Mouse (Mus musculus): ENCODE measurements around the gene Lrp5. TPM values are rescaled to one million over a fixed set of nuclear protein-coding genes. Genes with fewer than 3 reads are reported as not detected.
A peak's percentile ranks its signal among the peaks of the same experiment; 100 is the strongest.

The Lrp5 gene
- polyA plus RNA-seq, 1 experiment from 2014 or later, result 5.2 TPM

DNA sequence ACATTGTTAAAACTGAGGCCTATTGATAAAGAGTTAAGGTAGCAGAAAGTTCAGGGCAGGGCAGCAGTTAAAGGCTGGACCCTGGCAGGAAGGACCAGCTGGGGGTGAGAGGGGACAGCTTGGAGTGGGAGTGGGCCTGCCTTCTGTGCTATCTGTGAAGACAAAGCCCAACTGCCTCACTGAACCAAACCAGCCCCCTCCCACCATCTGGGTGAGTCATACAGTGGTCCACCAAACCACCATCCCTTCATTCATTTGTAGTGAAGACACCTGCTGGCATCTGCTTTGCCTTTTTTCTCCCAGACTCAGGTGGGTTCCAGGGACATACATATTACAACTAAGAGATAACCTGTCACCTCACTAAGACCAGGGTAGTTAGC lies 108.5 kb downstream of the Lrp5 start:
- Histone ChIP-seq H3K4me1 (peaks cover 39% of the 10 kb centered on the region), H3K9me3 (no peaks in the 10 kb centered on the region), H3K27ac (peak overlapping the region; percentile 99), H3K4me3 (no peak overlapping the region), H3K27me3 (ENCODE audit: insufficient read depth, poor library complexity, severe bottlenecking) (no peaks in the 10 kb centered on the region), H3K36me3 (0 out of 2 replicates have a peak, but pooled peaks cover 2% of the 10 kb centered on the region)
- no peak for DNase-seq (ENCODE audit: low spot score)

DNA sequence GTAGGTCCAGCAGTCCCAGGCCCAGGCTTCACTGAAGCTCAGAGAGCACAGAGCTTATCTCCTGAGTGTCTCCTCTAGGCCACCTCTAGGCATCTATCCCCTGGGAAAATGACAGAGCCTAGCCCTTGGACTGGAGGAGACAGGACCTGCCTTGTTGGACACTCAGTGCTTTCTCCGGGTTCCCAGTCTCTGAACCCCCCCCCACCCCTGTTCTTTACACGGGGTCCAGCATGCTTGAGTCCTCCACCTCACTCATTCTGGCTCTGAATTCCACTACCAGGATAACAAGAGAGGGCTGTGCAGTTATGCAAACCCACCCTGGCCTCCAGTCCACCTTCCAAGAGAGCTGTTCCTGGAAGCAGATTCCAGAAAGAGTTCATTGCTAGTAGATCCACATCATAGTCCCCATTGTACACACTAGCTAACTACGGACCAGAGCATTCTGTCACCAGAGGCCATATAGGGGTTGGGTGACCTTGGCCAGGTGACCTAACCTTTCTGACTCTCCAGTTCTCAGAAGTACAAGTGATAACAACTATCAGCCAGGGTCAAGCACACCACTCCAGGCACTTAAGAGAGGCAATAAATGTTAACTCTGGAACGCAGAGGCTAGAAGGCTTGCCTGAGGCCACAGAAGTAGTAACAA lies 109.0 kb downstream of the Lrp5 start:
- no peak for DNase-seq (ENCODE audit: low spot score)
- H3K36me3 ChIP-seq, result no peaks in the 10 kb centered on the region
- H3K27me3 ChIP-seq (ENCODE audit: insufficient read depth, poor library complexity, severe bottlenecking), result no peaks in the 10 kb centered on the region
- H3K4me3 ChIP-seq, result no peak overlapping the region
- H3K27ac ChIP-seq, result peak overlapping the region; percentile 99
- H3K4me1 ChIP-seq, result peaks cover 39% of the 10 kb centered on the region
- H3K9me3 ChIP-seq, result no peaks in the 10 kb centered on the region
- 48% methylated on average over 4 of the region's 4 CpGs for WGBS

DNA sequence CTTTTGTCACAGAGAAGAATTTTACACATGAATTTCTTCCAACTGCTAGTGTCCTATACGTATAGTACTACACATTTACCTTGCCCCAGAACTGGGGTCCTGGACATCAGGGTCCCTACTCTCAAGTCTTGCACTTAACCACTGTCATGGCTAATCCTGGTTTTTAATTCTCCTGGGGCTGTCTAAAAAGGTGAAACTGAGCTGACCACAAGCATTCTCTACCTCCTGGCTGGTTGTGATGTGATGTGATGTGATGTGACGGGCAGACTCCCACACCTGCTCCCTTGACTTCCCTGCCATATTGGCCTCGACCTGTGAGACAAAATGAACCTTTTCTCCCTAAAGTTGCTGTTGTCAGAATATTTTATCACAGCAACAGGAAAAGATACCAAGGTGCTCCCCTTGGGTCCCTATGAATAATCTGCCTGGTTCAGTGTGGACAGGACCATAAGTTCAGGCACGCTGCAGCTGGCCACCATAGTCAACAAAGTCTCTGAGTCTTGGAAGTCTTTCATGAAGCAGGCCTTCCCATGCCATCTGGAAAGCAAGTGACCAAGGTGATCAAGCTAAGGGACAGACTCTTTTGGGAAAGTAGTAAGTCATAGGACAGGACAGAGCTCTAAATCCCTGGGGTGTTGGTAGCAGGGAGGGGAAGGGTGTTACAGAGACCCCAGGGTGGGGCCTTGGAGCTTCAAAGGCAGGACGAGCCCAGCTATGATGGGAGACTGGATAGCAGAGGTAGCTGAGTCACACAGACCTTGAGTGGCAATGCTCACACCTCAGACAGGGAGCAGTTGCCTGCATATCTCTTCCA lies 109.7 kb downstream of the Lrp5 start:
- WGBS, result 64% methylated on average over 5 of the region's 5 CpGs

DNA sequence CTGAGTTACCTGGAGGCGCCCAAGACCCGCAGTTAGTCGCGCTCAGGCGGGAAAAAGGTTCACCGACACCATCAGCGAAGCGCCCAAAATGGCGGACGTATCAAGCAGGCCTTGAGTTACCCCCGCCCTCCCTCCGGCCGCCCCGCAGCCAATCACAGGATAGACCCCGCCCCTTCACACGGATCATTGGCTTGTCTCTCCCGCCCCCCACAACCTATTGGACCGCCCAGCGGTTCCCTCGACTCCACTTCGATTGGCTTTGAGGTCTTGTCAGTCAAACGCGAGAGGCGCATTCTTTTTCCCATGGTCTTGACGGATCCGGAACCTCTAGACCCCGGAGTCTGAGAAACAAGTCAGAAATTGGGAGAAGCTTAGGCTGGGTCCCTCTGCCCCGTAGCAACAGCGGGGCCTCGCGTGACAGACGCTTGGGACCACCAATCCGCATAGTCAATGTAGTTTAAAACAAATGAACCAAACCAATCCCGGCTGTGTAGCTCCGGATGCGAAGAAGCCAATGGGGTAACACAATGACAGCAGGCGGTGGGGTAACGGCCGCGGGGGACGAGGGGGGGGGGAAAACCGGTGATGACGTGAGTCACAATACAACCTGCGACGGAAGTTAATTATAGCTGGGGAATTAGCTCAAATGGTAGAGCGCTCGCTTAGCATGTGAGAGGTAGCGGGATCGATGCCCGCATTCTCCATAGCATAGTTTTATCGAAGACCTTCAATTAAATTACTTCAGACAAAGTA lies 110.6 kb downstream of the Lrp5 start, which contains the start of gene Ppp6r3:
Gene Ppp6r3 (minus strand): TSS at position 118 of the 753 bp plus-strand sequence.
- under 1% methylated on average over 51 of the region's 51 CpGs for WGBS
- H3K4me3 ChIP-seq, result peak within 1 kb of the TSS; percentile 93
- H3K36me3 ChIP-seq, result no peaks in the 10 kb centered on the region
- peak within 1 kb of the TSS; percentile 99 for H3K27ac ChIP-seq
- H3K4me1 ChIP-seq, result peaks cover 39% of the 10 kb centered on the region
- no peaks in the 10 kb centered on the region for H3K27me3 ChIP-seq (ENCODE audit: insufficient read depth, poor library complexity, severe bottlenecking)
- DNase-seq (ENCODE audit: low spot score), result peak; percentile 99
- no peaks in the 10 kb centered on the region for H3K9me3 ChIP-seq

More for the DNA sequence above, 109.7 kb downstream of the Lrp5 start:
- Histone ChIP-seq H3K4me1 (peaks cover 39% of the 10 kb centered on the region), H3K9me3 (no peaks in the 10 kb centered on the region), H3K4me3 (peak overlapping the region; percentile 93), H3K36me3 (no peaks in the 10 kb centered on the region), H3K27me3 (ENCODE audit: insufficient read depth, poor library complexity, severe bottlenecking) (no peaks in the 10 kb centered on the region), H3K27ac (peak overlapping the region; percentile 99)
- DNase-seq (ENCODE audit: low spot score), result no peak

DNA sequence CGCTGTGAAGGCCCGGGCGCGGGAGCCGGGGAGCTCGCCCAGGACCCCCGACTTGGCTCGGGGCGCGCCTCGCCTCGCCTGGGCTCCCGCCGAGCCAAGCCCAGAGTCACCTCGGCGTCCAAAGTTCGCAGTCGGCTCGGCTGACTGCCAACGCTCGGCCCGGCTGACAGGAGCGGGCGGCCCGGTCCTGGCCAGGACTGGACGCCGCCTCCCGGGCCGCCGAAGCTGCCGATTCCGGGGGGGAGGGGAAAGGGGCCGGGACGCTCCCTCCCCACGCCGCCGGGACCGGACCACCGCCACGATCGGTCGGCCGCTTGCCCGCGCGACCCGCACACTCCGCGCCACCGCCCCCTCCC lies 111.1 kb downstream of the Lrp5 start:
- Histone ChIP-seq H3K27ac (peak overlapping the region; percentile 99), H3K36me3 (no peaks in the 10 kb centered on the region), H3K27me3 (ENCODE audit: insufficient read depth, poor library complexity, severe bottlenecking) (no peaks in the 10 kb centered on the region), H3K4me1 (peaks cover 39% of the 10 kb centered on the region), H3K9me3 (no peaks in the 10 kb centered on the region), H3K4me3 (peak overlapping the region; percentile 93)
- no peak for DNase-seq (ENCODE audit: low spot score)
- under 1% methylated on average over 40 of the region's 50 CpGs for WGBS

DNA sequence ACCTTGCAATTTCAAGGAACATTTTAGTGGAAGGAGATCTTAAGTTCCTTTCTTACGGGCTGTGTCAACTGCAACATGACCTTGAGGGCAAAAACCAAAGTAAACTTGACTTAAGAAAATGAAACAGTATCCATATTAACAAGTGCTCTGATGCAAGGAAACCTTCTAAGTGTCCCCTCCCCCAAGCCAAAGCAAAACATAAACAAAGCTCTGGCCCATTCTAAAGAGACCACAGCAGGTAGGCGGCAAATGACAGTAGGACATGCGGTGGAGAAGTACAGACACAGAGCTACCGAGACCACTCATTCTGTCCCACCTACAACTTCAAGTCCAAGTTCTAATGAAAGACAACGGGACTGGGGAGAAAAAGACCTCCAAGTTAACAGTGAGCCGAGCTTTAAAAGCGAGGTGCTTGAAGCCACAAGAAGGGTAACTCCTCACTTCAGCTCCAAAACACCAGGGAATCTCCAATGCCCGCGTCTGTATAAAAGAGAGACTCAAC lies 111.7 kb downstream of the Lrp5 start:
- no peaks in the 10 kb centered on the region for H3K9me3 ChIP-seq
- H3K36me3 ChIP-seq, result no peaks in the 10 kb centered on the region
- no peaks in the 10 kb centered on the region for H3K27me3 ChIP-seq (ENCODE audit: insufficient read depth, poor library complexity, severe bottlenecking)
- DNase-seq (ENCODE audit: low spot score), result no peak
- peak overlapping the region; percentile 99 for H3K27ac ChIP-seq
- 4% methylated on average over 9 of the region's 9 CpGs for WGBS
- peaks cover 39% of the 10 kb centered on the region for H3K4me1 ChIP-seq
- peak overlapping the region; percentile 93 for H3K4me3 ChIP-seq

DNA sequence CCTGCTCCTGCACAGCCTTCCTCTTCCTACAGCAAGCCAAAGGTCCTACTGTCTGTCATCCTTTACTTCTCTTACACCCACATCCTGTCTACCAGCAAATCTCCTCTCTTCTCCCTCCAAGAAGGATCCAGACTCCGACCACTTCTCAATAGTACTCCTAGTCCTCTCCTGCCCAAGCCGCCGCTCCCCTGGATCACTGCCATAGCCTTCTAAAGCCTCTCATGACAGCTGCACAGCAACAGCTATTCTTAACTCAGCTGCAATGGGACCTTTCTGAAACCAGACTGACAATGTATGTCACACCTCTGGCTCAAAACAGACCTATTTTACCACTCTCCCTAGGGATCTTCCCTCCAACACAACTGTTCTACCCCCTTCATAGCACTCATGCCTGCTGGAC lies 122.1 kb downstream of the Lrp5 start:
- no peaks in the 10 kb centered on the region for H3K9me3 ChIP-seq
- 67% methylated on average over 3 of the region's 3 CpGs for WGBS
- no peak overlapping the region for H3K27ac ChIP-seq
- H3K36me3 ChIP-seq, result peaks cover 12% of the 10 kb centered on the region
- H3K27me3 ChIP-seq (ENCODE audit: insufficient read depth, poor library complexity, severe bottlenecking), result no peaks in the 10 kb centered on the region
- H3K4me1 ChIP-seq, result peaks cover 23% of the 10 kb centered on the region; the same call in 1 of the 2 replicates
- H3K4me3 ChIP-seq, result no peak overlapping the region
- DNase-seq (ENCODE audit: low spot score), result no peak

DNA sequence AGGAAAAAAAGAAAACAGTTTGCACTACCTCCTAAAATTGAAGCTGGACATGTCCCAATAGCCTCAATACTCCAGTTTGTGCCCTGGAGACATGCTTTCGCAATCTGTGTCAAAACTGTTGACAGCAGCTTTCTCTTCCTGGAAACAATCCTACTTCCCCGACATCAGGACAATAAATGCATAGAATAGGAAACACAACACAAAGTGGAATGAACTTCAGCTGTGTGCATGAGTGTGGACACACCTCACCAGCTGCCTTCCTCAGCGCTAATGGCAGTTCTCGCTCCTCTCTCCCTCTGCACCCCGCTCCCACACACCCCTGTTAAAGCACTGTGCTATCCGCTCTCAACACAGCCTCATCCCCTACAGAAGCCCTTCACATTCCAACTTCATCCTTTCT lies 123.6 kb downstream of the Lrp5 start:
- 90% methylated on average over 6 of the region's 6 CpGs for WGBS
- Histone ChIP-seq H3K27me3 (ENCODE audit: insufficient read depth, poor library complexity, severe bottlenecking) (no peaks in the 10 kb centered on the region), H3K4me1 (peaks cover 13% of the 10 kb centered on the region; the same call in 1 of the 2 replicates), H3K4me3 (no peak overlapping the region), H3K9me3 (no peaks in the 10 kb centered on the region), H3K27ac (no peak overlapping the region), H3K36me3 (peaks cover 17% of the 10 kb centered on the region)
- DNase-seq (ENCODE audit: low spot score), result no peak

DNA sequence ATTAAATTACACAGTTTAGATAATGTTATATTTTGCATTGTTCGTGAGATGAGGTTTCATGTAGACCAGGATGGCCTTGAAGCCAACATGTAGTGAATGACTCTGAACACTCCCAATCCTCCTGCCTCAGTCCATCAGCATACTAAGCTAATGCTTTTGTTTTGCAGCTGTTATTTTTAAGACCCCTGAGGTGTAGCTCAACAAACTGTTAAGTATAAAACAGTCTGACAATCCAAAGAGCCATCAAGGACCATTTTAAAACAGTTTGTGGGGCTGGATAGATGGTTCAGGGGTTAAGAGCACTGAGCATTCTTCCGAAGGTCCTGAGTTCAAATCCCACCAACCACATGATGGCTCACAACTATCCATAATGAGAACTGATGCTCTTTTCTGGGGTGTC lies 124.1 kb downstream of the Lrp5 start:
- no peak for DNase-seq (ENCODE audit: low spot score)
- H3K4me1 ChIP-seq, result peaks cover 17% of the 10 kb centered on the region; the same call in 1 of the 2 replicates
- 91% methylated on average over 2 of the region's 2 CpGs for WGBS

DNA sequence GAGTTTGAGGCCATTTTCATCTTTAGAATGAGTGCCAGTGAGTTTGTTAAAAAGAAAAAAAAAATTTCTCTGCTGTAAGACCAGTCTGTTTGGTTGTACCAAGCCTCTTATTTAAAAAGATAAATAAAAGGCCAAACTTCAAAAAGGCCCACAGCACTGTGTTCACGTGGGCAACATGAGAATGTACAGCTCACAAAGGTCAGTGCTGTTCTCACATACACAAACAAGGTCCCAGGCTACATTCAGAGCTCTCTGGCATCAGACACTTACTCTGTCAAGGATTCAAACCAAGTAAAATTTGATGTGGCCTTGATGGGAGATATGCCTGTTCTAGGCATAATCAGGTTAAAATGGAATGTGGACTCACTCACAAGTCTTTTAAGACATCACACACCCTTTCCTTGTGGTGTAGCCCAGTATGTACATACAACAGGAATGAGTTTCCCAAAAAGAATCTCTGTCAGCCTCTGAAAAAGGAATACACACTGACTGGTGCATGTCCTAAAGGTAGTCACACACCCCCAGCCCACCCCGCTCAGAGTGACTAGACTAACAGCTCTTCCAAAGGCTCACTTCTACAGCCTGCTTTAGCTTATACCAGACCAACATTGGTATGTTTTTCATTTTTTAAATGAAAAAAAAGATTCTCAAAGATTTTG lies 130.1 kb downstream of the Lrp5 start:
- 94% methylated on average over 2 of the region's 2 CpGs for WGBS
- Histone ChIP-seq H3K9me3 (no peaks in the 10 kb centered on the region), H3K36me3 (peaks cover 12% of the 10 kb centered on the region), H3K4me1 (peaks cover 11% of the 10 kb centered on the region; the same call in 1 of the 2 replicates), H3K4me3 (no peak overlapping the region), H3K27me3 (ENCODE audit: insufficient read depth, poor library complexity, severe bottlenecking) (no peaks in the 10 kb centered on the region), H3K27ac (no peak overlapping the region)
- DNase-seq (ENCODE audit: low spot score), result no peak

More for the DNA sequence above, 124.1 kb downstream of the Lrp5 start:
- peaks cover 17% of the 10 kb centered on the region for H3K36me3 ChIP-seq
- H3K4me3 ChIP-seq, result no peak overlapping the region
- H3K9me3 ChIP-seq, result no peaks in the 10 kb centered on the region
- no peaks in the 10 kb centered on the region for H3K27me3 ChIP-seq (ENCODE audit: insufficient read depth, poor library complexity, severe bottlenecking)
- H3K27ac ChIP-seq, result no peak overlapping the region

DNA sequence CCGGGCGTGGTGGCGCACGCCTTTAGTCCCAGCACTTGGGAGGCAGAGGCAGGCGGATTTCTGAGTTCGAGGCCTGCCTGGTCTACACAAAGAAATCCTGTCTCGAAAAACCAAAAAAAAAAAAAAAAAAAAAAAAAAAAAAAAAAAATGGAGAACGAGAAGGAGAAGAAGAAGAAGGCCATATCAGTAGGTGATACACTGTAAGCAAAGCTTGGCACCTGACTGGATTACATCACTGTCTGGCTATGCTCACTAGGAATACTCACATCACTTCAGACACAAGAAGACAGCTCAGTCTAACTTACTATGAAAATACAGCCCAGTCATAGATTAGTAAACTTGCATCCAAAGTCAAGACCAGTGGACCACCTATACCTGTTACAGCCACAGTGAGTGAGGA lies 131.6 kb downstream of the Lrp5 start:
- Histone ChIP-seq H3K4me1 (peaks cover 11% of the 10 kb centered on the region; the same call in 1 of the 2 replicates), H3K4me3 (no peak overlapping the region), H3K9me3 (no peaks in the 10 kb centered on the region), H3K36me3 (peaks cover 7% of the 10 kb centered on the region), H3K27ac (no peak overlapping the region), H3K27me3 (ENCODE audit: insufficient read depth, poor library complexity, severe bottlenecking) (no peaks in the 10 kb centered on the region)
- 90% methylated on average over 8 of the region's 8 CpGs for WGBS
- DNase-seq (ENCODE audit: low spot score), result no peak

DNA sequence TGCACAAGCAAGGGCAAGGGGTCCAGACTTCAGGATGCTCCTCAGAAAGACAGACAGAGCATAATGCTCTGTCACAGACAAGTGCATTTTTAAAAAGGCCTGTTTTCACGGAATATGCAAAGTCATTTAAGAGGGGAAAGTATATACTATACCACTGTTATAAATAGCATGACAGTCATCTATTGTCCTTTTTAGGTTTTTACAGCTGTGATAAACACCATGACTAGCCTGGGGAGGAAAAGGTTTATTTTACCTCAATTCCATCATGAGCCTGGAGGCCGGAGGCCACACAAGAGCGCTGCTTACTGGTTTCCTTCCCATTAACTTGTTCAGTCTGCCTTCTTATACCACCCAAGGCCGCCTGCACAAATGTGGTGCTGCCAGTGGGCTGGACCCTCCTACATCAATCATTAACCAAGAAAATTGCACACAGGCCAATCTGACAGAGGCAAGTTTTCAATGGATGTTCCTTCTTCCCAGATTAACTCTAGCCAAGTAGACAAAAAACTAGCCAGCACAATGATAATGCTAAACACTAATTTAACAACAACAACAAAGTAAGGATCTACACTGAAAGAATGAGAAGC lies 134.7 kb downstream of the Lrp5 start:
- Histone ChIP-seq H3K36me3 (peaks cover 17% of the 10 kb centered on the region), H3K4me1 (peaks cover 3% of the 10 kb centered on the region; the same call in 1 of the 2 replicates), H3K27ac (no peak overlapping the region), H3K4me3 (no peak overlapping the region), H3K27me3 (ENCODE audit: insufficient read depth, poor library complexity, severe bottlenecking) (no peaks in the 10 kb centered on the region), H3K9me3 (no peaks in the 10 kb centered on the region)
- no peak for DNase-seq (ENCODE audit: low spot score)
- WGBS, result 80% methylated on average over 4 of the region's 4 CpGs

Measured in heart, embryonic 10.5 days (tissue).